Mouse (Mus musculus): ENCODE results near the gene 9930022D16Rik.

GRCm38 (mm10) chr11:109460586-109460985, 46.9 kb downstream of the 9930022D16Rik start:
- TF ChIP-seq USF2 (IDR thresholded peaks at IDR 0.05; ENCODE audit: borderline replicate concordance in 1 of 2, insufficient read depth in 1 of 2, low read depth in 1 of 2, low read length in 2 of 2) (no peak), CTCF (IDR thresholded peaks at IDR 0.05 in 2 of 3, conservative IDR thresholded peaks at IDR 0.05 in 1 of 3; ENCODE audit: control insufficient read depth in 1 of 3, insufficient read depth in 1 of 3, low read depth in 2 of 3, low read length in 3 of 3, poor library complexity in 1 of 3, severe bottlenecking in 1 of 3) (no peak), EP300 (IDR thresholded peaks at IDR 0.05; ENCODE audit: low read depth in 1 of 2, low read length in 2 of 2) (0 out of 4 replicates have a peak, but pooled peaks of 1 of the 2 experiments have one; percentile 10)

Data from MEL (cell line).